Mouse (Mus musculus): ENCODE results near the gene Myo1c.

Myo1c gene

GRCm38 (mm10) chr11:75650958-75651425, 688 bp downstream of the Myo1c start:
- DNase-seq, result no peak

- peak; percentile 82 to 85 for DNase-seq
These were observed 1.3 kb downstream of the Myo1c start for GRCm38 (mm10) chr11:75651426-75652221.

- DNase-seq, result peak in 1 of 2 experiments; percentile 49
These were observed 2.1 kb downstream of the Myo1c start for GRCm38 (mm10) chr11:75652222-75652941.

GRCm38 (mm10) chr11:75652942-75653684, 2.8 kb downstream of the Myo1c start:
- DNase-seq, result peak in 1 of 2 experiments; percentile 28

- DNase-seq, result peak; percentile 73 to 75
These were observed 3.6 kb downstream of the Myo1c start for GRCm38 (mm10) chr11:75653781-75654470.

GRCm38 (mm10) chr11:75654471-75655390, 4.4 kb downstream of the Myo1c start:
- DNase-seq, result peak in 1 of 2 experiments; percentile 42

GRCm38 (mm10) chr11:75655621-75656545, 5.6 kb downstream of the Myo1c start:
- peak; percentile 62 to 74 for DNase-seq

- DNase-seq, result no peak
These were observed 6.6 kb downstream of the Myo1c start for GRCm38 (mm10) chr11:75656621-75657590.

- DNase-seq, result no peak
These were observed 7.5 kb downstream of the Myo1c start for GRCm38 (mm10) chr11:75657841-75658240.

GRCm38 (mm10) chr11:75658311-75658710, 8.0 kb downstream of the Myo1c start:
- no peak for DNase-seq

GRCm38 (mm10) chr11:75658996-75659750, 8.9 kb downstream of the Myo1c start:
- peak in 1 of 2 experiments; percentile 24 for DNase-seq

GRCm38 (mm10) chr11:75660081-75660590, 9.8 kb downstream of the Myo1c start:
- DNase-seq, result no peak

GRCm38 (mm10) chr11:75660941-75661800, 10.9 kb downstream of the Myo1c start:
- no peak for DNase-seq

GRCm38 (mm10) chr11:75662131-75662530, 11.8 kb downstream of the Myo1c start:
- DNase-seq, result no peak

GRCm38 (mm10) chr11:75666296-75666695, 16.0 kb downstream of the Myo1c start:
- DNase-seq, result no peak

- no peak for DNase-seq
These were observed 18.3 kb downstream of the Myo1c start for GRCm38 (mm10) chr11:75668621-75669020.
